Mouse (Mus musculus) right cerebral cortex, postnatal 10 days (tissue): ENCODE data around the gene Gm42674.

Experiments used
- DNase-seq, 2 experiments: peaks; one replicate each; pipeline ENCODE4 v3.0.0; 2021; ENCODE audit warnings: low spot score in 2 of 2

Gm42674 gene

GRCm38 (mm10) chr3:90601486-90602110, at the start of gene Gm42674:
Gene Gm42674, plus strand, starts transcription at chr3:90601904.
- no peak for DNase-seq

DNA sequence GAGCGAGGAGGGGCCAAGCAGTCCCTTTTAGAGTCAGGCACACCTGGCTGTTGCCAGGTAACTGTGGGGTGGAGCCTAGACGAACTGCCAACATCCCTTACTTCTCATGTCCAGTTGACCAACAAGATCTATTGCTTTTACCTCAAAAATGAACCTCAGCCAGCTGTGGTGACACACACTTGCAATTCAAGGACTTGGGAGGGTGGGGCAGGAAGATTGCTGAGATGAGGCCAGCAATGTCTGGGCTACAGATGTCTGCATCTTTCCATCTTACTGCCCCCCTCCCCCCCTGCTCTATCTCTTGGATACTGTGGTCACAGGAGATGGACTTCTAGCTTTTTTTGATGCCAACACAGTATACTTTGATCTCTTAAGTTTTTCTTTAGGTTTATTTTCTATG, 49.5 kb upstream of the Gm42674 start:
- DNase-seq: no peak

DNA sequence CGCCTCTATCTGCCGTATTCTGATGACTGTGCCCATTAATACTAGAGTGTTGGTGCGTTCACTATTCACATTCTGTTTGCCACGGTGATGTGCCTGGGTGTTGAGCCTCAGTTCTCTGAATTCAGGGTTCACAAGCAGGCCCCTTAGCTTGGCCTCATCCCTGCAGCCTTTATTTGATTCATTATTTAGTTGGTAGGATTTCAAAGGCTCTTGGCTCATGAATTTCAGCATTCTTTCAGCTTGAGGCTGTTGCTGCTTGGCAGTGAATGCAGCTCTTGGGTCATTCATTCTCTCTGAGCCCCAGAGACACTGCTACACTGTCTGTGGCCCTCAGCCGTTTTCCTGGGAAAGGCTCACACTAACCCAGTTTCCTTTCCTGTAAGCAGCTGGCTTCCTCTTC, 45.8 kb upstream of the Gm42674 start:
- peak; percentile 72 to 87 for DNase-seq

DNA sequence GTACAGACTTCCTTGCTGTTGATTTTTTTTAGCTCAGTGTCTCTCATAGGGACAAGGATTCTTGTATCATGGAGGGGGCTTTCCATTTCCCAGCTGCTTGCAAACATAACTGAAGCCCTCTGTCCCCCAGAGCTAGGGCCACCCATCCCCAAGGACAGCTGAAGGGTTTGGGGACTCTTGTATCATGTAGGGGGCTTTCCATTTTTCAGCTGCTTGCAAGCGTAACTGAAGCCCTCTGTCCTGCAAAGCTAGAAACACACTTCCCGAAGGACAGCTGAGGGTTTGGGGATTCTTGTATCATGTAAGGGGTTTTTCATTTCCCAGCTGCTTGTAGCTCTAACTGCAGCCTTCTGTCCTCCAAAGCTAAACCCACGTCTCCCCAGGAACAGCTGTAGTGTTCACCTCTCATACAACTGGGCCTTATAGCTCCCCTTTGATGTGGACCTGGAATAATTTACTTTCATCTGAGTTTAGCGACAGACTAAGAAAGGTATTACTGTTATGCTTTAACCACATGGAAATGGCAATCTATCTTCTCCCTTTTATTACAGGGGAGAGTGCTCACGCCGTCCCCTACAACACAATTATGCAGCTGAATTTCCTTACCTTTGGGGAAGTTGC, 41.6 kb upstream of the Gm42674 start, which contains the start of gene S100a3:
Gene S100a3 (plus strand): TSS at position 571 of the 621 bp plus-strand sequence.
- no peak for DNase-seq

GRCm38 (mm10) chr3:90574691-90575090, 27.0 kb upstream of the Gm42674 start:
- peak; percentile 43 to 45 for DNase-seq

- no peak for DNase-seq
Observed at GRCm38 (mm10) chr3:90575320-90575719, 26.4 kb upstream of the Gm42674 start.

DNA sequence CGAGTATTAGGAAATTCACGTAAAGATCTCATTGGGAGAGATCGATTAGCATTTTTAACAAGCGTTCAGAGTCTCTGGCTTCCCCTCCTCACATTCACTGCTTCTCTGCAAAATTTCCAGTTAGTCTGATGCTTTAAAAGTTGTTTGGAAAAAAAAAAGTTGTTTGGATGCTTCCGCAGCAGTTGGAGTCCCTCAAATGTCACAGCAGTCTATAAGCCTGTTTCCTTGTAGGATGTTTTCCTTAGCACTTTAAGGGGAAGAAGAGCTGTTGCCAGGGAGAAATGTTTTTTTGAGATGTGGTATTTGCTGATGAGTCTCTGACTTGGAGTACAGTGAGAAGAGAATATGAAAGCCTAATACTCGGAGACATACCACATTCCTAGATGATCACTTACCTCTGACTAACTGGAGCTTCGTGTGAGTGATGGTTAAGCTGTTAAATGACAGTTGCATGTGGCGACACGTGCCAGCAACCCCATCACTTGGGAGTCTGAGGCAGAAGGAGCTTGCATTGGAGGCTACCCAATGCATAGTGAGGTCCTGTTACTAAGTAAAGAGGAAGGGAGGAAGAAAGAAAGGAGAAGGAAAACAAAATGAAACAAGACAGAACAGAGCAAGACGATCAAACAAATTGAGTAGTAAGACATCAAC, 25.2 kb upstream of the Gm42674 start:
- DNase-seq: no peak

GRCm38 (mm10) chr3:90579433-90579832, 22.3 kb upstream of the Gm42674 start:
- DNase-seq: no peak

DNA sequence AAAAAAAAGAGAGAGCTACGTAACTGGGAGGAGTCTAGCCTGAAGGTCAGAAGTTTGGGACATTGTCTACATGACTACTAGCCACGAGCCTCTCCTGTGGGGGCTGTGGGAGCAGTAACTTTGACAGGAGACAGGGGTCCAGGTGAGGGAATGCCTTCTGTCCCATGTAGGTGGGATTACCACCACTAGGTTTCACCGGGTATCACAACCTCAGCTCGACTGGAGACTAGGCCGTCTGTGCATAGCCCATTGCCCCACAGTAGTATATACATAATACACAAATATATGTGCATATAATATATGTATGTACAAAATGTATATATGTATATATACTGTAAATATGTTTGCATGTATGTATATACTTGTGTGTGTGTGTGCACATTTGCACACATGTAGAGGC, 20.6 kb upstream of the Gm42674 start:
- no peak for DNase-seq

DNA sequence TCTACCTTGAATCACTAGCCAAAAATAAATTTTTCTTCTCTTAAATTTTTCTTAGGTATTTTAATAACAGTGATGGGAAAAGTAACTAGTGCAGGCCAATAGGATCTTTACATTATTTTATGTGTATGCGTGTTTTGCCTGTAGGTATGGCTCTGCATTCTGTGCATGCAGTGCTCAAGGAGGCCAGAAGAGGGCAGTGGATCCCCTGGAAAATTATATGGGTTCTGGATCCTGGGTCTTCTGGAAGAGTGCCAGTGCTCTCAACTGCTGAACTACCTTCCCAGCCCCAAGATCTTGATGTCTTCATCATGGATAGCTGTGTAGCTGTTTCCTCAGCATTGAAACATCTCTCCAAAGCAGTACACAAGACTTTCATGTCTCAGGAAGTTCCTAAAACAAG, 19.5 kb upstream of the Gm42674 start:
- no peak for DNase-seq

- no peak for DNase-seq
Observed at GRCm38 (mm10) chr3:90582556-90582955, 19.1 kb upstream of the Gm42674 start.

GRCm38 (mm10) chr3:90583893-90584292, 17.8 kb upstream of the Gm42674 start:
- DNase-seq: no peak

DNA sequence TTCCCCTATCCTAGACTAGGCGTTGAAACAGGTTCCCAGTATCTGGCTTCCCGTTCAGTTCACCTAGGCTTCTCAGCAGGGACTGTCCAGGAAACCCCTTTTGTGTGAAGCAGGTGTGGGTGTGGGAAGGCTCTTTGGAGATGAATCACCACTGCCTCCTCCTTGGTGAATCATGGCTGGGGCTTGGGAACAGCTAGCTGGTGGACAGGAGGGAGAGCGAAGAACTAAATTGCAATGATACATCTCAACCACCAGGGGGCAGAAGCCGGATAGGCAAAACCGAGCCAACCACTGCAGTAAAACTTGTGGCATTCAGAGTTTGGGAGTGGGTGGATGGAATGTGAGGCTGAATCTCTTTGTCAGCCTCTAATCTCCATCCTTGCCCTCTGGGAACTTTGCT, 16.1 kb upstream of the Gm42674 start:
- DNase-seq: peak; percentile 65 to 72

- DNase-seq: no peak
Observed at GRCm38 (mm10) chr3:90586016-90586643, 15.6 kb upstream of the Gm42674 start.

DNA sequence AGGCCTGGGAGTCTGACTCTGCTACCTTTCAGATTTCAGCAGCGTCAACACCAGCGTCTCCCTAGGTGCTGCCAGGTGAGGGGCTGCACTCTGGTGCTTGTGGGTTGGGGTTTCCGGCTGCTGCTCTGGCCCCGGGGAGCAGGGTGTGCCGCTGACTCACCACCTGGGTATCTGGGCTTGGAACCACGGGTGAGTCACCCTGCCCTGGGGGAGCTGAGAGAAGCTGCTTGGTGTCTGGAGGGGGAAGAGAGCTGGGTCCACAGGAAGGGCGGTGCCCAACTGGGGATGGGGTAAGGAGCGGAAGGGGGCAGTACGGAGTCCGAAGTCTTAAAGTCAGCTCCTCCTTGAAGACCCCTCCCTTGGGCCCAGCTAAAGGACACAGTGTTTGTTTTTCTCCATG, 14.8 kb upstream of the Gm42674 start:
- no peak for DNase-seq

DNA sequence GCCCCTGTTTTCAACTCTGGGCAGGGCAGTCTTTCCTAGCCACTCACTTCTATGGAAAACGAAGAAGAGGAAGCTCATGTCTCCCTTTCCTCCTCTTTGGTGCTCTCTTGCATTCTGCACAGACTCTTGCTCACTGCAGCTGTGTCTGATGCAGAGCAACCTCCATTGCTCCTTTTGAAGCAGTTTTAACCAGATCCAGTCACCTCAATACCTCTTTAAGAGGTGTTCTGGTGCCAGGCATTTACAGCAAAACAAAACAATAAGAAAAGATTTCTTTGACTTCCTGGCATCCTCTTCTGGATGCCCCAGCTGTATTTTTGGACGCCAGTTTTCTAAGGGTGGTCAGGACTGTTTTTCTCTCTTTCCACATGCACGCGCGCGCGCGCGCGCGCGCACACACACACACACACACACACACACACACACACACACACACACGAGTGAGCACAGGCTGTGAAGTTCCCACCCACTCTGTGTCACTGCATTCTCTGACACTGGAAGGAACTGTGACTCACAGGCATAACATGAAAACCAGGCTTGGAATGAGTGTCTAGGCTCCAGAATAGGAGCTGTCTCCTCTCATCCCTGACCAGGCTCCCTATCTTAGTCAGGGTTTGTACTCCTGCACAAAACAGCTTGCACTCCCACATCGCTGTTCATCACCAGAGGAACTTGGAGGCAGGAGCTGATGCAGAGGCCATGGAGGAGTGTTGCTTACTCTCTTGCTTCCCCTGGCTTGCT, 14.2 kb upstream of the Gm42674 start:
- DNase-seq: no peak

DNA sequence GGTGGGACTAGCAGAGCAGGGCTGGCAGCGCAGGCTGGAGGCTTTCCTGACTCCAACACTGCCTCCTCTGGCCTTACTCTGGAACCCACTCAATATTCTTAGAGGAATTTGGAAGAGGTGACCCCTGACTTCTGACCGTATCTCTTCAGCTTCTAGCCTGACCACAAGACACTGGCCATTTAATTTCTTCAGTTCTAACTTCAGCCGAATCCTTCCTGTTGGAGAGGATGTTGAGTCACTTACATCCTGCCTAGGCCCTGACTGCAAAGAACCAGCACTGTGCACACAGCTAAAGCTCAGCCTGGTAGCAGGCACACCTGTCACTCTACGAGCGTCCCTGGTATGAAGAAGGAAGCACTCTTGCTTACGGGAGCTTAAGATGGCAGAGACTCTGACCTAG, 12.3 kb upstream of the Gm42674 start:
- DNase-seq: no peak

GRCm38 (mm10) chr3:90589947-90590346, 11.8 kb upstream of the Gm42674 start, which contains the start of gene S100a2:
Gene S100a2, plus strand, starts transcription at chr3:90590247.
- no peak for DNase-seq

DNA sequence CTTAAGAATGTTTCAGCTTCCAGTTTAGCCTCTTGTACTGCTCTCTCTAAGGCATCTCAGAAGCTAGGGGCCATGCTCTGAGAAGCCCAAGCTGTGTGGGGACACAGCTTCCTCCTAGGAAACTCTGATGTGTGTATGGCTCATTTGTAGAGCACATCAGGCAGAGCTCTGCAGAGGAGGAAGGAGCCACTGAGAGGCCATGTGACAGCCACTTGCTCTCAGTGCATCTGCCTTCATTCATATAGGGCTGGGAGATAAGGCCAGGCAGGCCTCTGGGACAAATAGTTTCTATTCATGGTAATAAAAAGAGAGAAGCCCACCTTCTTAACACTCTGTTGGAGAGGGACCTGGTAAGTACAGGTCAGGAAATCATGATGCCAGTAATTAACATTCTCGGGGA, 7.2 kb upstream of the Gm42674 start:
- DNase-seq: no peak

DNA sequence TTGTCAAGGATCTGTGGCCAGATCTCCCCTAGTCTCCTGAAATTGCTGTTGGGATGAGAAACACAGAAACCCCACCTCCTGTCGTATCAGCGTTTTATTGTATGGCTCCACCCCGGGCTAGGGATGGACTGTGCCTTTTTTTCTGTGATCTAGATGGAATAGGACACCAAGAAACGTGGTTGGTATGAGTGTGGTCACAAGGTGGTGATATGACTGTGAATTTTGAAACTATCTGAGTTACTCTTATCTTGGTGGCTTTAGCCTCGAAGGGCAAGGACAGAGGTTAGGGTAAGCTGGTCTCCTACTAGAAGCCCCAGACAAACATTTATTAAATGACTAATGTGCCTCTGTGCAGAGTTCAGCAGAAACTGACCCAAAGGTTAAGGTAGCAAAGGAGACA, 6.1 kb upstream of the Gm42674 start:
- no peak for DNase-seq

GRCm38 (mm10) chr3:90596810-90597209, 4.9 kb upstream of the Gm42674 start:
- DNase-seq: no peak

DNA sequence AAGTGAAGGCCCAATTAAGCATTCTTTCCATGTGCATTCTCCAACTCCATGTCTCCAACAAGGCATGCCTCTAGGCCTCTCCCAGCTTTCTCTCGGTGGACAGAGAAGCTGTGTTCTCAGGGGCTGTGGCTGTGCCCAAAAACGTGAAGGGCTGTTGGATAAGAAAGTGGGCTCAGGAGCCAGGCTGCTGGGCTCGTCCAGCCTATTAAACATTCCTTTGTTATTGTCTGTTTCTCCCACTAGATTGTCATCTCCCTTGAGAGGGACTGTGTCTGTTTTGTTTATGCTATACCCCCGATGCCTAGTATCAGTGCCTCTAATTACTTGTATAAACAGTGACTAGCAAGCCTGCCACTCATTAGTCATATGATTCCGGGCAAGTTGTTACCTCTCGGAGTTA, 4.0 kb upstream of the Gm42674 start:
- DNase-seq: no peak
